Comparison of ENCODE assay signal across 11 mouse cellular contexts in genomic region chr3:102979550-102980348, GRCm38 (mm10). TPM values are rescaled to one million over a fixed set of nuclear protein-coding genes. Genes with fewer than 3 reads are reported as not detected.
DNase-seq lines count a peak whose midpoint lies in the region; ATAC-seq and TF ChIP-seq lines count a peak whose summit lies in the region.
"Had no signal": no experiment of that assay in that cellular context is flagged by ENCODE, and none has a peak within 500 bp of the region (broad histone marks: within the 10 kb centered on the region; RNA-seq: fewer than 3 reads in every experiment).

No protein-coding gene starts in this region.

- peak overlapping the region; percentile 0; the same call in 1 of the 2 replicates for H3K9ac ChIP-seq in intestine, embryonic 14.5 days (ENCODE audit: low read length)
- no peak overlapping the region for H3K9ac ChIP-seq in intestine, postnatal 0 days (ENCODE audit: low read depth, low read length)
- peak overlapping the region; percentile 59 for H3K9ac ChIP-seq in neural tube, embryonic 13.5 days
- H3K9ac ChIP-seq: liver, embryonic 15.5 days had no signal

- ATAC-seq in intestine, embryonic 14.5 days (replicated peaks; ENCODE audit: low FRiP score, low TSS enrichment, low read depth) = 0 out of 2 replicates have a peak, but pooled peaks have one; percentile 62
- ATAC-seq in intestine, postnatal 0 days = no peak
- peak; percentile 99 for ATAC-seq in neural tube, embryonic 13.5 days (ENCODE audit: low read depth)
- ATAC-seq in granulocyte monocyte progenitor cell, adult 5-6 weeks (replicated peaks; ENCODE audit: poor library complexity, severe bottlenecking) = no peak

- peak overlapping the region; percentile 31 for H3K4me2 ChIP-seq in intestine, embryonic 14.5 days (ENCODE audit: low read length)
- no peak overlapping the region for H3K4me2 ChIP-seq in intestine, postnatal 0 days (replicated peaks; ENCODE audit: low read depth)
- peak overlapping the region; percentile 49 for H3K4me2 ChIP-seq in neural tube, embryonic 13.5 days
- H3K4me2 ChIP-seq: liver, embryonic 15.5 days had no signal

- no peak for DNase-seq in intestine, embryonic 14.5 days (ENCODE audit: low spot score)
- DNase-seq in embryo, embryonic 10 days (ENCODE audit: low spot score) = peak; percentile 74
- DNase-seq in hindbrain, embryonic 10.5 days (ENCODE audit: low spot score) = peak; percentile 60
- DNase-seq in kidney, adult 11 months = no peak
- no peak for DNase-seq in cerebellum, adult 9-10 months
- DNase-seq: kidney, adult 9 months had no signal

- peak overlapping the region; percentile 43; the same call in 1 of the 2 replicates for H3K27ac ChIP-seq in intestine, embryonic 14.5 days (ENCODE audit: low read depth)
- no peak overlapping the region for H3K27ac ChIP-seq in intestine, postnatal 0 days (ENCODE audit: low read depth, low read length)
- peak overlapping the region; percentile 84 for H3K27ac ChIP-seq in hindbrain, embryonic 10.5 days
- peak overlapping the region; percentile 86 for H3K27ac ChIP-seq in neural tube, embryonic 13.5 days (replicated peaks)
- H3K27ac ChIP-seq: liver, embryonic 15.5 days had no signal

- H3K27me3 ChIP-seq in intestine, embryonic 14.5 days (replicated peaks; ENCODE audit: control insufficient read depth, insufficient read depth, low read length) = no peaks in the 10 kb centered on the region
- H3K27me3 ChIP-seq in intestine, postnatal 0 days (replicated peaks; ENCODE audit: control insufficient read depth, insufficient read depth, low read length) = no peaks in the 10 kb centered on the region
- H3K27me3 ChIP-seq in hindbrain, embryonic 10.5 days (ENCODE audit: insufficient read depth, poor library complexity, severe bottlenecking) = no peaks in the 10 kb centered on the region
- H3K27me3 ChIP-seq in neural tube, embryonic 13.5 days = no peaks in the 10 kb centered on the region
- H3K27me3 ChIP-seq: liver, embryonic 15.5 days had no signal

- H3K9me3 ChIP-seq in intestine, embryonic 14.5 days (ENCODE audit: control insufficient read depth, low read length) = no peaks in the 10 kb centered on the region
- no peaks in the 10 kb centered on the region for H3K9me3 ChIP-seq in intestine, postnatal 0 days (ENCODE audit: control insufficient read depth)
- H3K9me3 ChIP-seq in hindbrain, embryonic 10.5 days = no peaks in the 10 kb centered on the region
- H3K9me3 ChIP-seq in neural tube, embryonic 13.5 days = no peaks in the 10 kb centered on the region
- H3K9me3 ChIP-seq: liver, embryonic 15.5 days had no signal

- no peaks in the 10 kb centered on the region for H3K36me3 ChIP-seq in intestine, embryonic 14.5 days (ENCODE audit: control insufficient read depth, insufficient read depth, low read length)
- H3K36me3 ChIP-seq in intestine, postnatal 0 days (ENCODE audit: control insufficient read depth, insufficient read depth) = no peaks in the 10 kb centered on the region
- no peaks in the 10 kb centered on the region for H3K36me3 ChIP-seq in hindbrain, embryonic 10.5 days
- H3K36me3 ChIP-seq in neural tube, embryonic 13.5 days = no peaks in the 10 kb centered on the region
- H3K36me3 ChIP-seq: liver, embryonic 15.5 days had no signal

- no peaks in the 10 kb centered on the region for H3K4me1 ChIP-seq in intestine, embryonic 14.5 days (replicated peaks; ENCODE audit: control insufficient read depth, insufficient read depth, low read length)
- no peaks in the 10 kb centered on the region for H3K4me1 ChIP-seq in intestine, postnatal 0 days (replicated peaks; ENCODE audit: control insufficient read depth, insufficient read depth, low read length)
- peaks cover 24% of the 10 kb centered on the region for H3K4me1 ChIP-seq in hindbrain, embryonic 10.5 days (replicated peaks)
- peaks cover 11% of the 10 kb centered on the region for H3K4me1 ChIP-seq in neural tube, embryonic 13.5 days (replicated peaks)
- H3K4me1 ChIP-seq: liver, embryonic 15.5 days had no signal

- 24% methylated on average over 10 of the region's 10 CpGs for WGBS in intestine, embryonic 14.5 days
- WGBS in intestine, postnatal 0 days = 41% methylated on average over 10 of the region's 10 CpGs
- WGBS in hindbrain, embryonic 10.5 days = 23% methylated on average over 10 of the region's 10 CpGs
- WGBS in neural tube, embryonic 13.5 days = 14% methylated on average over 10 of the region's 10 CpGs

- H3K4me3 ChIP-seq in intestine, embryonic 14.5 days (ENCODE audit: low read depth, low read length) = no peak overlapping the region
- H3K4me3 ChIP-seq in intestine, postnatal 0 days (ENCODE audit: low read depth, low read length) = no peak overlapping the region
- peak overlapping the region; percentile 31 for H3K4me3 ChIP-seq in hindbrain, embryonic 10.5 days
- H3K4me3 ChIP-seq in neural tube, embryonic 13.5 days = peak overlapping the region; percentile 5
- H3K4me3 ChIP-seq: liver, embryonic 15.5 days had no signal

- TF ChIP-seq CTCF in intestine, postnatal 0 days (IDR thresholded peaks at IDR 0.05; ENCODE audit: low read depth) = no peak

RNA-seq across cellular contexts. Expression of gene Sike1, which starts 15.8 kb away (rescaled TPM):
- polyA plus RNA-seq in intestine, embryonic 14.5 days (2014; fragmentation: Nextera tagmentation; extraction: Ambion mirVana) = 54.3 and 61.3 TPM in 2 replicates
- 36.6 and 37.4 TPM in 2 replicates for polyA plus RNA-seq in intestine, postnatal 0 days (2015; fragmentation: Nextera tagmentation; extraction: Ambion mirVana)
- 72.2 and 77.5 TPM in 2 replicates for polyA plus RNA-seq in hindbrain, embryonic 10.5 days (2016; fragmentation: Nextera tagmentation; extraction: Ambion mirVana)
- polyA plus RNA-seq in neural tube, embryonic 13.5 days (2015; fragmentation: Nextera tagmentation; extraction: Ambion mirVana) = 64.5 and 71.1 TPM in 2 replicates
- total RNA-seq in granulocyte monocyte progenitor cell, adult 5-6 weeks (2014; fragmentation: Nextera tagmentation) = 46.0 and 64.7 TPM in 2 replicates
- total RNA-seq in granulocyte monocyte progenitor cell, adult 5-6 weeks (2017) = 23.7 and 25.1 TPM in 2 replicates

RNA-seq across cellular contexts. Expression of gene Nr1h5, which starts 15.8 kb away (rescaled TPM):
- polyA plus RNA-seq in intestine, embryonic 14.5 days (2014; fragmentation: Nextera tagmentation; extraction: Ambion mirVana) = not detected in 2 replicates
- not detected in 2 replicates for polyA plus RNA-seq in intestine, postnatal 0 days (2015; fragmentation: Nextera tagmentation; extraction: Ambion mirVana)
- polyA plus RNA-seq in hindbrain, embryonic 10.5 days (2016; fragmentation: Nextera tagmentation; extraction: Ambion mirVana) = not detected in 2 replicates
- polyA plus RNA-seq in neural tube, embryonic 13.5 days (2015; fragmentation: Nextera tagmentation; extraction: Ambion mirVana) = 0.15 TPM in 1 of 2 replicates, not detected in the other
- total RNA-seq in granulocyte monocyte progenitor cell, adult 5-6 weeks (2014; fragmentation: Nextera tagmentation) = not detected in 2 replicates
- not detected in 2 replicates for total RNA-seq in granulocyte monocyte progenitor cell, adult 5-6 weeks (2017)

RNA-seq across cellular contexts. Expression of gene Csde1, which starts 40.5 kb away (rescaled TPM):
- polyA plus RNA-seq in intestine, embryonic 14.5 days (2014; fragmentation: Nextera tagmentation; extraction: Ambion mirVana) = 378 and 381 TPM in 2 replicates
- 113 and 126 TPM in 2 replicates for polyA plus RNA-seq in intestine, postnatal 0 days (2015; fragmentation: Nextera tagmentation; extraction: Ambion mirVana)
- polyA plus RNA-seq in hindbrain, embryonic 10.5 days (2016; fragmentation: Nextera tagmentation; extraction: Ambion mirVana) = 362 and 433 TPM in 2 replicates
- 406 and 467 TPM in 2 replicates for polyA plus RNA-seq in neural tube, embryonic 13.5 days (2015; fragmentation: Nextera tagmentation; extraction: Ambion mirVana)
- total RNA-seq in granulocyte monocyte progenitor cell, adult 5-6 weeks (2014; fragmentation: Nextera tagmentation) = 257 and 283 TPM in 2 replicates
- total RNA-seq in granulocyte monocyte progenitor cell, adult 5-6 weeks (2017) = 739 and 762 TPM in 2 replicates

RNA-seq across cellular contexts. Expression of gene Sycp1, which starts 43.8 kb away (rescaled TPM):
- polyA plus RNA-seq in intestine, embryonic 14.5 days (2014; fragmentation: Nextera tagmentation; extraction: Ambion mirVana) = not detected in 2 replicates
- not detected in 2 replicates for polyA plus RNA-seq in intestine, postnatal 0 days (2015; fragmentation: Nextera tagmentation; extraction: Ambion mirVana)
- polyA plus RNA-seq in hindbrain, embryonic 10.5 days (2016; fragmentation: Nextera tagmentation; extraction: Ambion mirVana) = not detected in 2 replicates
- polyA plus RNA-seq in neural tube, embryonic 13.5 days (2015; fragmentation: Nextera tagmentation; extraction: Ambion mirVana) = not detected in 2 replicates
- not detected in 2 replicates for total RNA-seq in granulocyte monocyte progenitor cell, adult 5-6 weeks (2014; fragmentation: Nextera tagmentation)
- not detected in 2 replicates for total RNA-seq in granulocyte monocyte progenitor cell, adult 5-6 weeks (2017)
- polyA plus RNA-seq: frontal cortex, adult 2 months; liver, embryonic 15.5 days had no signal

Comparison
In these comparisons a context has a peak if more than half of its experiments do, and no peak if none do; other contexts are left out.
1. ATAC-seq: peak in intestine, embryonic 14.5 days (single experiment) and neural tube, embryonic 13.5 days (single experiment); none in intestine, postnatal 0 days (single experiment) and granulocyte monocyte progenitor cell, adult 5-6 weeks (single experiment).
2. DNase-seq: peak in embryo, embryonic 10 days (single experiment) and hindbrain, embryonic 10.5 days (single experiment); none in intestine, embryonic 14.5 days (single experiment), kidney, adult 11 months (single experiment) and cerebellum, adult 9-10 months (single experiment).
3. H3K4me3 ChIP-seq: peak in hindbrain, embryonic 10.5 days (single experiment) and neural tube, embryonic 13.5 days (single experiment); none in intestine, embryonic 14.5 days (single experiment) and intestine, postnatal 0 days (single experiment).